Mouse (Mus musculus) fat pad, adult 2 months (tissue): ENCODE results near the gene Crx.
"Not testable (repeated sequence)": the region's sequence is repeated elsewhere in the genome, so short reads cannot be mapped to it uniquely, and the experiment has no call there.

Source experiments
- DNase-seq: peaks from one replicate; pipeline ENCODE4 v3.0.0-alpha.2; 2011; ENCODE audit warnings: low read depth, low spot score; ENCODE audit errors: extremely low read depth

The Crx gene

DNA sequence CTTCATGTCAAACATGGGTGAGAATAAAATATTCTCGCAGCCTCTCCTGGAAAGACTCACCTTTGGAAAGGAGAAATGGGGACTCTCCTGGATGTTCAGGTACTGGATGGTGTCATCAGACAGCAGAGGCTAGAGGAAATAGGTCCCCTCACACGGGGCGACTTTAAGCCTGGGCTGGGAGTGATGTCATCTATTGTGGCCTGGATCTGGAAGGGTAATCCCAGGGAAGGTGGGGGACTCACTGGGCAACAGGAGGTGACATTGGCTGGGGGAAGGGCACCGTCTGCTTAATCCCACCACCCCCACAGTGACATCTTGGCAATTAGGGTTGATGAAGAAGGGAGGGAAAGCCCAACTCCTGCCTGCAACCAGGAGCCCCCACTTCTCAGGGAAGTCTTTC, at the start of gene Crx:
Gene Crx, minus strand, starts transcription at position 213 of the 400 bp plus-strand sequence.
- DNase-seq, result no peak

DNA sequence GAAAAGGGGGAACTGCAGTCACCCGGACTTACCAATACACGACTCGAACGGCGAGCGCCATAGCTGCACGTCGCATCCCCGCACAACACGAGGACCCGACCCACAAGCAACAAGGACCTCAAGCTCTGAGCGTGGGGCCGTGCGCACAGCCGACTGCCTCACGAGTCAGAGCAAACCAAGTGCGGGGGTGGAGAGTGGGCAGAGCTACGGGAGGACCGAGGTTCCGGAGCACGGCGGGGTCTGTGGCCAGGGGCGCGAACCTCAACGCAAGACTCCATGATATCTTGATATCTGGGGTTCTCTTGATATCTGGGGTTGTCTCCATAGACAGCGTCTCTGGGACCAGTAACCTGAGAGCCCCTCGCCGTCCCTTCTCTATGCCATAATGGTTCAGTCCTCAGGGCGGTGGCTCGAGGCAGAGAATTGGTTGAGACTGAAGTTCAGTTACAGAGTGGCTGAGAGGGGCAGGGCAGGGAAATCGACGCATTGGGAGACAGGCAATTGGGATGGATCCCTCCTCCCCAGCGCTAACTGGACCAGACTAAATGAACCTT, 42.5 kb upstream of the Crx start, which contains the start of gene Selenow:
Gene Selenow, minus strand, starts transcription at position 183 of the 554 bp plus-strand sequence.
- DNase-seq, result no peak

DNA sequence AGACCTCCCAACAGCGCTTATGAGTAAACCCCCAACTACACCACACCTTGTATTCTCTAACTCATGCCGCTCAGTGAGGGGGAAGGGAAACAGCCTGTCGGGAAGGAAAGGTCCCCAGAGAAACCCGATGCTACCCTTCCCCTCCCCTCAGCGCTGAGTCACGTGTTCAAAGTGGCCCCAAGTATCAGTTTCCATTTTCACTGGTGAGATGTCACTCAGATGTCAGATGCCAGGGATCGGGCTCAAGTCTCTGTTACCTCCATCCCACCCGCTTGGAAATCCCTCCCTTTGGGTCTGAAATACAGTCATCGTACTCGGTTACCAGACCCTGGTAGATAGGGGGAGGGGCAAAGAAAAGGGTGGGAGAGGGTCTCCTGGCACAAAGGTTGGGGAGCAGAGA, 42.0 kb upstream of the Crx start:
- no peak for DNase-seq

DNA sequence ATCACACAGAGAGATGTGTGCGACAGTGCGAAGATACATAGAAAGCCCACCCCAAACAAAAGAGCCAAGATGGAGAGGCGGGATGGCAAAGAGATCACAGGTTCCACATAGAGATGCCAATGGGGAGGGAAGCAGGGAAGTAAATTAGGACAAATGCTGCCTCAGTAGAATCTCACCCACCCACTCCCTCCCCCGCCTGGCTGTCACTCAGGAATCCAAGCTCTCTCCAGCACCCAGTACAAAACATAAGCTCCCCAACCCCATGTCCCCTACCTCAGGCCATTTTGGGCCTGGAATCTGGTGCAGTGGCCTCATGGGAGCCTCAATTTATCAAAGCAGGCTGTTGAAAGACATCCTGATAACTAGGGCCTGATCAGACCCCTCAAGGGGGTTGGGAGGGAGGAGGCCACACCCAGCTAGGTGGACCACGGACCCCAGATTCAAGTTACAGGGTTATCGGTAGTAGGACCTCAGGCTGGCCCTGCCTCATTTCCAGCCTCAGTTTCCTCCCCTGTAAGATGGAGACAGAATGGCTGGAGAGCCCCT, 41.0 kb upstream of the Crx start:
- no peak for DNase-seq

DNA sequence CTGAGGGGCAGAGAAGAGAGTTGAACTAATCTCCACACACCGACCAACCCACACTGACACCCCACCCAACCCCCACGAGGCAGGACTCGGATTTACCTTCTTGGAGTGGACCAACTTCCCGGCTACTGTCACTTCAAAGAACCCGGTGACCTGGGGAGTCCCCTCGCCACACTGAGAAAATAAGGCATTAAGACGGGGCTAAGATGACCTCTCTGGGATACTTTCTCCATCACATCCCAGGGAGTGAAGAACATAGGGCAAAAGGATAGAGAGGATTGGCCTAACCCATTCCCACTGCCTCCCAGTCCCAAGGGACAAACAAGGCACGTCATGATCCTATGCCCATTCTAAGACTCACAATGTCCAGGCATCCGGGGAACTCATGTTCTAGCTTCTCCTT, 40.2 kb upstream of the Crx start:
- DNase-seq, result no peak

DNA sequence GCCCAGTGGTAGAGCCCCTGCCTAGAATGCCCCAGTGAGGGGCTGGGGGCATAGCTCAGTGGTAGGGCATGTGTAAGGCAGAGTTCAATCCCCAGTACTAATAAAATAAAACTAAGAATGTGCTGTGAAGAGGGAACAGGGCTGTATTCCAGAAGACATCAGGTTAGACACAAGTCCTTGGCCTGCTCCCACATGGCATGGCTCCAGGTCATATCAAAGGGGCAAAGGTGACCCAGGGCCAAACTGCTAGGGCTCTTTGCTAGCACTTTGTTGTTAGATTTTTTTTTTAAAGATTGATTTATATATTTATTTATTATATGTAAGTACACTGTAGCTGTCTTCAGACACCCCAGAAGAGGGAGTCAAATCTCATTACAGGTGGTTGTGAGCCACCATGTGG, 38.6 kb upstream of the Crx start:
- DNase-seq, result no peak

DNA sequence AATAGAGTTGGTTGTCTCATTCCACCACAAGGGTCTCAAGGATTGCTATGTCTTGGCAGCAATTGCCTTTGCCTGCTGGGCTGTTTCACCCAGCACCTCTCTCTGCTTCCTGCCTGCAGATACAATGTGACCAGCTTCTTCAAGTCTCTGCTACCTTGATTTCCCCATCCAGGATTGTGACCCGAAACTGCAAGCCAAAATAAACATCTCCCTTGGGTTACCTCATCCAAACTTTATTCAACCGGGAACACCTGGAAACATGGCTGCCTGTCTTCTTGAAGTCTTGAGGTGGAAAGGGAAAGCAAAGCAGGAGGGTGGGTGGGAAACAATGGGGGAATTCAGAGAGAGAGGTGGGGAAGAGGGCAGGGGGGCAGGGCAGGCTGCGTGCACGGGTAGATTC, 37.2 kb upstream of the Crx start:
- DNase-seq, result no peak

DNA sequence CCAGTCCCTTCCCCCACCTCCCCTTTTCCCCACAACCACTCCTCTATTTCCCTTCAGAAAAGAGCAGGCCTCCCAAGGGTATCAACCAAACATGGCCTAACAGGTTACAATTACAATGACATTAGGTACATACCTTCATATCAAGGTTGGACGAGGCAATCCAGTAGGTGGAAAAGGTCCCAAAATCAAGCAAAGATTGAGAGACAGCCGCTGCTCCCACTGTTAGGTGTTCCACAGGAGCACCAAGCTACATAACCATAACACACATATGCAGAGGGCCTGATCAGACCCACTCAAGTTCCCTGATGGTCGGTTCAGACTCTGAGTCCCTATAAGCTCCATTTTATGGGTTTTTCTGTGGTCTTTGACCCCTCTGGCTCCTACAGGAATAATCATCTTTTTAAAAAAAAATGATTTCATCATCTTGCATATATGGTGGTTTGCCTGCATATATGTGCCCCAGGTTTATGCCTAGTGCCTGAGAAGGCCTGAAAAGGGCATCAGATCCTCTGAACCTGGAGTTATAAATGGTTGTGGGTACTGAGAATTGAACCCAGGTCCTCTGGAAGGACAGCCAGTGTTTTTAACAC, 36.5 kb upstream of the Crx start:
- no peak for DNase-seq

DNA sequence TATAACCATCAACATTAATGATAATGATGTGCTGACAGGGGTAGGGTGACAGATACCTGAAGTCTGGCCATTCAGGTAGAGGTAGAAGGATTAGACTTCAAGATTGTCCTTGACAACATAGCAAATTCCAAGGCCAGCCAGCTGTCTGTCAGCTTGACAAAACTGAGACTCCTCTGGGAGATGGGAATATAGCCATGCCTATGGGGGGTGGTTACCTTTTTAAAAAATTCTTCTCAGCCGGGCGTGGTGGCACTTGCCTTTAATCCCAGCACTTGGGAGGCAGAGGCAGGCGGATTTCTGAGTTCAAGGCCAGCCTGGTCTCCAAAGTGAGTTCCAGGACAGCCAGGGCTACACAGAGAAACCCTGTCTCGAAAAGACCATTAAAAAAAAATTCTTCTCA, 35.9 kb upstream of the Crx start:
- not testable (repeated sequence) for DNase-seq

DNA sequence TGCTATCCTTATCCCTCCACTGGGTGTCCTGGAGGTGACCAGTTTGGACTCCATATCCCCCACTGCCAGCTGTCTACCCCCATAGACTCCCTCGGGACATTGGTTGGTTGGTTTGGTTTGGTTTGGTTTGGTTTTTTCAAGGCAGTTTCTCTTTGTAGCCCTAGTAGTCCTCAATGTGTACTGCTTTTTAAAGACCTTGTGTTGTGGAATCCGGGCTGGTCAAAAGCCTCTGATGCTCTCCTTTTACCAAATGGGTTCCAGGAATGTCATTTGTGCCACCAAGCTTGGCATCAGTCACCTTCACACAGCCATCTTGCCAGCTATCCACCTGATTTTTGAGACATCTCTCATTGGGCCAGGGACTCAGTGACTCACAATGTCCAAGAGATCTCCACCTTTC, 35.0 kb upstream of the Crx start:
- no peak for DNase-seq

DNA sequence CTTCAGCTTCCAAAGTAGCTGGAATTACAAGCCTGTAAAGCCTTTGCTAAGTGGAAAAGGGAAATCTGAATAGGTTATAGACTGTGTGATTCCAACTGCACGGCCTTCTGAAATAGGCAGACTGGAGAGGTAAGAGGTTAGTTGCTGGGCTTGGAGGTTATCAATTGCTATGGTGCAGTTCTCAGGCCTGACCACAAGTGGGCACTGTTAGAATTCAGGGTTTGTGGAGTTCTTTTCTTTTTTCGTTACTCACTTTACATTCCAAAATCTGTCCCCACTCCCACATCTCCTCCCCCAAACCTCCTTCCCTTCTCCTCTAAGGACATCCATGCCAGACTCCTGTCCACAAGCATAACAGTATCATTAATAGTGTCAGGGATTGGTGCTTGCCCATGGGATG, 34.5 kb upstream of the Crx start:
- no peak for DNase-seq

DNA sequence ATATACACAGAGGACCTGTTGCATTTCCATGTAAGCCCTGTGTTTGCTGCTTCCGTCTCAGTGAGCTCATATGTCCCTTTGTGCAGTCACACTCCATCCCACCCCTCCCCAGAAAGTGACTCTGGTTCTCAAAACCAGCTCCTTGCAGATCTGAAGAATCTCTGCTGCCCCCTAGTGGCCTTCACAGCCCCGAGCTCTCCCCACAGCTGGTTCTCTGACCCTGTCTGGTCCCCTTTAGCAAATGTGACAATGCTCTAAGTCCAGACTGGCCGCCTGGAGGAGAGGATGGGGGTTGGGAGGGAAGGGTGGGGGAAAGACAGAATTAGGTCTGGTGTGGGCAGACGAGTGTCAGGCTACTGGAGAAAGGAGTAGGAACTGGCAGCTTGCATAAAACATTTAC, 32.4 kb upstream of the Crx start:
- DNase-seq, result no peak

DNA sequence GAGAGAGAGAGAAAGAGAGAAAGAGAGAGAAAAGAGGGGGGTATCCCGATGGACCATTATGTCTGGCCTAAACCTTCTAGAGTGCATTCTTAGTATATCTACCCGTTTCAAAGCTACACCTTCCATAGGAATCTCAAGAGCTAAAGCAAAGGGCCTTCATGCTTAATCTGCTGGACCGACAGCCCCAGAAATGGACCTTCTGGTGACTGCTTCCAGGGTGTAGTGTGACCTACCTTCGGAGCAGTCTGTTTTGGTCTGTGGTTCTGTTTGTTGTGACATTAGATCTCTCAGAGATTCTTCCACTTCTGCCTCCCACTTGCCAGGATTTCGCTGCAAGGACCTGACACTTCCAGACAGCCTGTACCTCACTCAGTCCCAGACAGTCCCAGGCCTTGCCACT, 30.8 kb upstream of the Crx start:
- no peak for DNase-seq

DNA sequence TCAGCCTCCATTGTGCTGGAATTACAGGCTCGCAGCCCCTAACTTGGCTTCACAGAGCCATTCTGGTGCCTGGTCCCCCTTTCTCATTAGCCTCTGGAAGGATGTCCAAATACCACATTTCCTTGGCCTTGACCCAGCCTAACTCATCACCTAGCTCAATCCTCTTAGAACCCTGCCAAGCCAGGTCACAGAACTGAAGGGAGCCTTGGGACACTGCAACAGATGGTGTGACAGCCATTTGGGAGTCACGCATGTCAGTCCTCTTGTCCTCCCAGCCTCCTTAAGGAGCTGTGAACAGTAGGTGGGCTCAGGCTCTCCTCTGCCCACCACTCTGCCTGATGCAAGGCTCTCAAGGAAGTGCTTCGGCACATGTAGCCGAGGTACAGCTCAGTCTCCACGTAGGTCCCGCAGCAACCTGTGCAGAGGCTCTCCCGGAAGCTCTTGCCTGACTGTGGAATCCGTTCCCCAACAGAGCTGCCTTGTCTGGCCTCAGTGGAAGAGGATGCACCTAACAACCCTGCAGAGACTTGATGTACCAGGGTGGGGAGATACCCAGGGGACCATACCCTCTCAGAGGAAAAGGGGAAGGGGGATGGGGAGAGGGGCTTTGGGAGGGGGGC, 28.3 kb upstream of the Crx start:
- DNase-seq, result no peak

DNA sequence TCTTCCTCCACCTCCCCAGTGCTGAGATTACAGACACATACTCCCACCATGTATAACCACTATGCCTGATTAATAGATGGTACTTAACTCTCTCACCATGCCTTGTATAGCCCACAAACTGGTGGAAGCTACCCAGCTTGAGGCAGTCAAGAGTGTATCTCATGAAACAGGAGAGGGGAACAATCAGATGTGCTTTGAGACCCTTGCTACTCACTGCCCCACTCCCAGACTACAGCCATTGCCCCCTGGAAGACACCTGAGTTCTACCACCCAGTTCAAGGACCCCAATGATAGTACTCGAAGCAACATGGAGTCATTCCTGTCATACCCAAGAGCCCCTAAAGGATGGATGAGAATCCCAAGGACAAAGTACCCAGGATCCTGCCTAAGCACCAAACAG, 26.8 kb upstream of the Crx start:
- no peak for DNase-seq

DNA sequence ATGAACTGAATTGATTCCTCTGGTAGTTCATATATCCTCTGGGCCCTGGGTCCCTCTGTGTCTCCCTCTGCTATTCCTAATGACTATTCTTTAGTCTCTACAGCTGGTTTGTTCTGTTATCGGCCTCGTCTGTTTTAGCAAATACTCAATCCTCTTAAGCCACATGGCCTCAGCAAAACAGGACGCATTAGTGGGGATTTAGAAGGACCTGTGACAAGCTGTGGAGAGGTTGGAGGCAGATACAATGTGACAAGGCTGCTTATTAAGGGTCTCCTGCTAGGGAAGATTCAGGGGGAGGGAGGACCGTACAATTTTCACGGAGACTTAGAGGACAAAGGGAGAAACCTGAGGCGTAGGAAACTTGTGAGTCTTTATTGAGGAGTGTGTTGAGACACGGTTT, 26.1 kb upstream of the Crx start:
- DNase-seq, result no peak

DNA sequence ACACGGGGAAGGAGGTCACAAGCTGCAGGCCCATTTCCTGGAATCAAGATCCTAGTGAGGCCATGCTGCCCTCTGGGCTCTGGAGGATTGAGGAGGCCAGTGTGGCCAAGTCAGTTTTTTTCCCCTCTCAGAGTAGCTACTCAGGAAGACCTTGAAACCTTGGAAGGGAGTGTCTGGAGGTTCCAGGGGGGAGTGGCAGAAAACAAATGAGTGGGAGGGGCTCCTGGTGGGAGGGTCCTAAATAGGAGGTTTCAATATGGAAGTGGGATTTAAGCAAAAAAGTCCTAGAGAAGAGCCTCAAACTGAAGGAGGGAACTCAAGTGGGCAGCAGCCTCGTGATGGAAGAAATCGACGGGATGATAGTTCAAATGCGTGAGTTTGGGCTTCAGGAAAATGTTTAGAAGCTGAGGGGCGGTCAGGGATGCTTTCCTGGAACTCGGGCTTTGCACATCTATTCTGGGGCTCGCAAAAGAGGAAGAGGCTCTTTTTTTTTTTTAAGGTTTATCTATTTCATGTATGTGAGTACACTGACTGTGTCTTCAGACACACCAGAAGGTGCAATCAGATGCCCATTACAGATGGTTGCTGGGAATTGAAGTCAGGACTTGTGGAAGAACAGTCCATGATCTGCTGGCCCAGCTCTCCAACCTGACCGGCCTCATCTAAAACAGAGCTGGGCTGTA, 21.7 kb upstream of the Crx start:
- DNase-seq, result no peak

DNA sequence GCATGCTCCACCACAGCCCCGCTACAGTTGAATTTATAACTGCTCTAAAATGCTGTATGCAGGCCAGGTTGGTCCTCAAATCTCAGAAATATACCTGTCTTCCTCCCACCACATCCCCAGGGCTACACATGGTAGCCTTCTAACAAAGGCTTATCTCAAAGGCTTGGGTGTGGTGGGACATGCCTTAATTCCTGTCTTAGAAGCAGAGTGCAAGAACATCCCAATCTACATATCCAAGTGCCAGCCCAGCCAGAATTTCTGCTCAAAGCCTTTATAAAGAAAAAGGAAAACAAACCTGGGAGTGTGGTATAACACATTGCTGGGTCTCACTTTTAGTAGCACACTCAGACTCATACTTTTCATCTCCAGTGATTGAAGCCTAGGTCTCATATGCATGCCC, 14.5 kb upstream of the Crx start:
- DNase-seq, result no peak

DNA sequence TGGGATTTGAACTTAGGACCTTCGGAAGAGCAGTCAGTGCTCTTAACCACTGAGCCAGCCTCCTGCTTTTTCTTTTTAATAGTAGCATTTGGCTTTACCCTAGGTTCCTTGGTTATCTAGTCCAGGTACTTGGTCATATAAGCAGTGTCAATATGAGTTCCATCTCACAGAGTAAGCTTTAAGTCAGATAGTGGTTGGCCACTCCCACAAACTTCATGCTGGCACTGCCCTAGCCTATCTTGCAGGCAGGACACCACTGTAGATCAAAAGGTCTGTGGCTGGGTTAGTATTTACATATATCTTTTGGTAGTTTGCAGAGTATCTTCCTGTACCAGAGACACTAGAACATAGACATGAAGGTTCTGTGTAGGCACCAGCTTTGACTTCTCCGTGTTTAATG, 4.4 kb upstream of the Crx start:
- no peak for DNase-seq

DNA sequence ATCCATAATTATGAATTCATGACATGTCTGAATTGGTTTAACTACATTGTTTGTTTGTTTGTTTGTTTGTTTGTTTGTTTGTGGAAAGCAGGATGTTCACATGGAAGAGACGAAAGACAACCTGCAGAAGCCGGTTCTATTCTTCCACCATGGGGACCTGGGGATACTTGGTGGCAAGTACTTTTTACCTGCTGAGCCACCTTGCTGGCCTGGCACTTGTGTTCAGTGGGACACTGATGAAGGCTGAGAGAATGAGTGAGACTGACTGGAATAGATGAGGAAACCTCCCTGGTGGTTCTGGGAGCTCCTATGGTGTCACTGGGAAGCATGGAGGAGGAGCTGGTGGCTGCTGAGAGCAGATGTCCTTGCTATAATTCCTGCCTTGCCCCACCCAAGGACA, 2.5 kb upstream of the Crx start, which contains the start of gene Crxos:
Gene Crxos, plus strand, starts transcription at position 301 of the 400 bp plus-strand sequence.
- DNase-seq, result no peak

DNA sequence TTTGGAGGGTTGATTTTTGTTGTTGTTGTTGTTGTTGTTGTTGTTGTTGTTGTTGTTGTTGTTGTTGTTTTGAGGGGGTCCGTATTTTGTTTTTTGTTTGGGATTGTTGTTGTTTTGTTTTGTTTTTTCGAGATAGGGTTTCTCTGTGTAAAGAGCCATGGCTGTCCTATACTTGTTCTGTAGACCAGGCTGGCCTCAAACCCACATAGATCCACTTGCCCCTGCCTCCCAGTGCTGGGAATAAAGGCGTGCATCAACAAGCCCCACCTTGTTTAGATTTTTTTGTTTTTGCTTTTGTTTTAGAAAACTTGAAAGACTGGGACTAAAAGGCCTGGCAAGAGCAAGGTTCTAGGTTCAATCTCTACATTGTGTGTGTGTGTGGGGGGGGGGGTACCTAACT, 2.1 kb upstream of the Crx start:
- DNase-seq, result no peak

DNA sequence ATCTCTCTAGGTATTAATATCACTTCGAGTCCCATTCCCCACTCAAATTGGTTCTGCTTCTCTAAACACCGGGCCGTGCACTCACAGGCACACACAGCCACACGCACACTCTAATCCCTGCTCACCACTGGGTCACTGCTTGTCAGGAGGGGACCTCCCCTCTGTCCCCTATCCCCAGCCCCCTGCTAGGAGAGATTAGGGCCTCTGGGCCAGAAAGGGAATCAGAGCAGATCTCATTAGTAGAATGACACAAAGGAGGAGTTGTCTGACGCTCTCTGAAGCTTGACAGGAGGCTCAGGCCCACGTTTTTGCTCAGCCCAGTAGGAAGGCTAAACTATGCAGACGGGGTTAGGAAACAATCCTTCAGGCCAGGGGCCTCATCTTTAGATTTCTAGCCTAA, 1.6 kb upstream of the Crx start:
- no peak for DNase-seq
